Mouse (Mus musculus): ENCODE measurements around the gene Lrg1.

GRCm38 (mm10) chr17:56111021-56111420 lies 10.8 kb downstream of the Lrg1 start:
- no peak for TF ChIP-seq CTCF (conservative IDR thresholded peaks at IDR 0.05; ENCODE audit: low read length)
- TF ChIP-seq POU5F1 (IDR thresholded peaks at IDR 0.05; ENCODE audit: borderline replicate concordance, low read length), result no peak
- TF ChIP-seq NANOG (IDR thresholded peaks at IDR 0.05; ENCODE audit: borderline replicate concordance, low read length), result no peak
